Mouse (Mus musculus): ENCODE results near the gene Cacna1g.

Gene Cacna1g

DNA sequence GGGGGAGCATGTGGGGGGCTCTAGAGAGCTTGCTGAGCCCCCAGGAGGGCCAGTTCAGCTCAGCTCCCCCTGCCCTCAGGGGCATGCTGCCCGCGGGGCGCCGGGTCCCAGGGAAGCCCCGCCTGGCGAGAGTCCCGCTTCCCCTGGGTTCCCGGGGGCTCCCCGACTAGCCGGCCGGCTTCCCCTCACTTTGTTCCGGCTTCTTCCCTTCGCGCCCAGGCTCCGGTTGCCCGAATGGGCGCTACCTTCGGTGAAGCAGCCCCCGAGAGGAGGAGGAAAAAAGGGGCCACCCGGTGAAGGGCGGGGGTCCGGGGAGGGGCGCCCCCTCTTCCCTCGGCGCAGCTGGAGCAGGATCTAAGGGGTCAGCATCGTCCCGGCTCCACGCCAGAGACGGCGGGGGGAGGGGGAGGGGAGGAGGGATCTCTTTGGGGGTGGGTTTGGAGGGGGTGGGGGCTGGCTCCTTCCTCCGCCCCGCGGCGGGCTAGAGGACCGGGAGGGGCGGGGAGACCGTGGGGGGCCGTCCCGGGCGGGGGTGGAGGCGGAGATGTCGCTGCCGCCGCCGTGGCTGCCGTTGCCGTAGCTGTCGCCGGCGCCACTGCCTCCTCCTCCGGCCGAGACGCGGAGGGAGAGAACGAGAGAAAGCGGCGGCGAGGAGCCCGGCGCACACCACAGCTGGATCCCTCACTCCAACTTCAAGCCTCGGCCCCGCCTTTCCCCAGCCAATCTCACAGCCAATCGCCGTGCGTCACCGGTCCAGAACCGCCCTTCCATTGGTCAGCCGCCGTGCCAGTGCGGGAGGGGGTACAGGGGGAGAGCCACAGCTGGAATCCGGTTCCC lies at the start of gene Cacna1g:
TSS of gene Cacna1g (minus strand) at position 492 of the 837 bp plus-strand sequence.
- DNase-seq (ENCODE audit: inconsistent ontology term): peak; percentile 77

GRCm38 (mm10) chr11:94521219-94521843 lies 47.3 kb upstream of the Cacna1g start, which contains the start of gene Mycbpap:
TSS of gene Mycbpap (minus strand) at chr11:94521742.
- DNase-seq (ENCODE audit: inconsistent ontology term): peak; percentile 71

GRCm38 (mm10) chr11:94513452-94513851 lies 39.5 kb upstream of the Cacna1g start:
- no peak for DNase-seq (ENCODE audit: inconsistent ontology term)

- no peak for DNase-seq (ENCODE audit: inconsistent ontology term)
Observed at GRCm38 (mm10) chr11:94508976-94509375, 35.0 kb upstream of the Cacna1g start.

DNA sequence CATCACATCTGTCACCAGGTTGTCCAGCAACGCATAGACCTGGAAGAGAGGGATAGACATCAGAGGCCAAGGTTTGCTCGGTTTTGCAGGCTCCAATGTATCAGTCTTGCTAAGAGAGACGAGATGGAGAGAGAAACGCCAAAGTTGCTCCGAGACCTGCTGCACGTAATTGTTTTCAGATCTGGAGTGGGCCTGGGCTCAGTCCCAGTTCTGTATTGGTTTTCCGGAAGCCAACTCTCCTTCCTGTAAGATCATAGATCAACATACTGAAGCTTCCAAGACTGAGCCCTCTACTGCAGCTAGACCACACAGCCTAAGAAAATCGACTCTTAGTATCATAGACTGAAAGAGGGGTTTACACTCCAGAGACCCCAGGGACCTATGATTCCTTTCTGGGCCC lies 27.5 kb upstream of the Cacna1g start:
- DNase-seq (ENCODE audit: inconsistent ontology term): no peak

DNA sequence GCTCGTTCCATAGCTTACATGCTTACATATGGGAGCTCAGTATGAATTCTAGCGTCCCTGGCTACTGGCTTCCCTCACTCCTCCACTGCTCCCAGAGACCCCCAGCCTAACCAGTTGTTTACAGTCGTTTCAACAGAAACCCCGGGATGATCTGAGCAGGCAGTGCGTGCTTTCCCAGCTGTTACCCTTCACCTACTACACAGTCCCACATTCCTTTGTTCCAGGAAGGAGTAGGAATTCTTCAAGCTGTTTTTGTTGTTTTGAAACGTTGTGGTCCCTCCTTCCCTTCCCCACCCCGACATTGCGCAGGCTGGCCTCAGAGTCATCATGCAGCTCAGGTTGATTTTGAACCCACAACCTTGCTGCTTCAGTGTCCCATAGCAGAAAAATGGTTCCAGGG lies 26.4 kb upstream of the Cacna1g start:
- no peak for DNase-seq (ENCODE audit: inconsistent ontology term)

- DNase-seq (ENCODE audit: inconsistent ontology term): peak; percentile 38
Observed at GRCm38 (mm10) chr11:94499661-94500152, 25.7 kb upstream of the Cacna1g start, which contains the start of gene Epn3. TSS of gene Epn3 (minus strand) at chr11:94499974.

GRCm38 (mm10) chr11:94499035-94499434 lies 25.0 kb upstream of the Cacna1g start:
- no peak for DNase-seq (ENCODE audit: inconsistent ontology term)

- peak; percentile 55 for DNase-seq (ENCODE audit: inconsistent ontology term)
Observed at GRCm38 (mm10) chr11:94498093-94498996, 24.3 kb upstream of the Cacna1g start.

DNA sequence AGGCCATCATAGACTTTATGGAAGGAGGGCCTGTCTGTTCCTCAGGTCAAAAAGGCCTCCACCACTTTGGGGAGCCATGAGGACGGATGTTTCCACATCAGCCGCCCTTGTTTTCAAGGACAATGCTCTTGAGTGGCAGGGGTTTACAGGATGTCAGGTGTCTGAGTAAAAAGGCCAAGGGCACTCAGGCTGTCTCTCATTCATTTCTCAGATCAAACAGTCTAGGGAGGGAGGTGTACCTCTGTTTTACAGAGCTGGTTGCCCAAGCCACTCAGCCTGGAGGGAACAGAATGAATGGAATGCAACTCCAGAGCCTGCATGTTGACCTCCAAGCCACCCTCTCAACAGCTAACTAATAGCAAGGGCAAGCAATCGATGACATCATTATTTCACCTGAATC lies 21.4 kb upstream of the Cacna1g start:
- DNase-seq (ENCODE audit: inconsistent ontology term): no peak

DNA sequence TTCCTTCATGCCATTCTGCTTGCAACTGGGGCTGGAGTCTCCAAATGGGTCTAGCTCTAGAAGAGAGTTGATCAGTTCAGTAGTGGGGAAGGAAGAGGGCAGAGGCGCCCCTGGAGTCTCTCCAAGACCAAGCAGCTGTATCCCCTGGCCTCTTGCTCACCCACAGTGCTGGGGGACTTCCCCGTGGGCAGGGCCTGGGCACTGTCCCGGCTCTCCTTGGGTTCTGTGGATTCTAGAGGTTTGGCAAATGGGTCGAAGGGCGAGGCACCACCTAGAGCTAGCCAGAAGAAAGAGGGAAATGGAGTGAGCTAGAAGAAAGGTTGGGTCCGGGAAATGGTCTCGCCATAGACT lies 17.7 kb upstream of the Cacna1g start:
- DNase-seq (ENCODE audit: inconsistent ontology term): no peak

DNA sequence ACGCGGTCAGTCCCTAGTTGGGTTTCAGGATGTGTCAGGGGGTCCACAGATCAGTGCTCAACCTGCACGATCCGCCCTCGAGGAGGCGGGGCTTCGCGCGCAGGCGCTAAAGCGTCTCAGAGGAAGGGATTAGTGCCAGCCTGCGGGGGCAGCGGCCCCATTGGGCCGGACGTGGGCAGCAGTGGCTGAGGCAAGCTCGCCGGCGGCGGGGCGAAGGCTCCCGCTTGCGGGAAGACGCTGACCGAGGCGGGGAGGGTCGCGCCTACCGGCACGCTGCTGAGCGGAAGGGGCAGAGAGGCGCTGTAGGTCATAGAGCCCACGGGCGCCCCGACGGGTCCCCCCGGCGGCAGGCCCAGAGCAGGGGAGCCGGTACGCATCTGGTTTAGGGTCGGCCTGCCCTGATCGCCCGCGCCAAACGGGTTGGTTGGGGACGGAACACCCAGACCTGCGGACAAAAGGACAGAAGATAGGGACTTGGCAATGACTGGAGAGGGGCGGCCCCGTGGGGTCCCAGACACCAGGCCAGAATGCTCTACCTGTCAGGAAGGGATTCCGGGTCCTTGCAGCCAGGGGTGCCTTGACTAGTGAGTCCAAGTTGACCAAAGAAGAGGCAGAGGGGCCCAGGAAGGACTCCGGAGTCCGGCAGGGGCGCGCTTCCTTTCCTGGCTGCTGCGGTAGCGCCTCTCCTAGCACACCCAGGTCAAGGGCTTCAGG lies 17.2 kb upstream of the Cacna1g start:
- DNase-seq (ENCODE audit: inconsistent ontology term): peak; percentile 75

GRCm38 (mm10) chr11:94489745-94490144 lies 15.7 kb upstream of the Cacna1g start:
- DNase-seq (ENCODE audit: inconsistent ontology term): no peak

DNA sequence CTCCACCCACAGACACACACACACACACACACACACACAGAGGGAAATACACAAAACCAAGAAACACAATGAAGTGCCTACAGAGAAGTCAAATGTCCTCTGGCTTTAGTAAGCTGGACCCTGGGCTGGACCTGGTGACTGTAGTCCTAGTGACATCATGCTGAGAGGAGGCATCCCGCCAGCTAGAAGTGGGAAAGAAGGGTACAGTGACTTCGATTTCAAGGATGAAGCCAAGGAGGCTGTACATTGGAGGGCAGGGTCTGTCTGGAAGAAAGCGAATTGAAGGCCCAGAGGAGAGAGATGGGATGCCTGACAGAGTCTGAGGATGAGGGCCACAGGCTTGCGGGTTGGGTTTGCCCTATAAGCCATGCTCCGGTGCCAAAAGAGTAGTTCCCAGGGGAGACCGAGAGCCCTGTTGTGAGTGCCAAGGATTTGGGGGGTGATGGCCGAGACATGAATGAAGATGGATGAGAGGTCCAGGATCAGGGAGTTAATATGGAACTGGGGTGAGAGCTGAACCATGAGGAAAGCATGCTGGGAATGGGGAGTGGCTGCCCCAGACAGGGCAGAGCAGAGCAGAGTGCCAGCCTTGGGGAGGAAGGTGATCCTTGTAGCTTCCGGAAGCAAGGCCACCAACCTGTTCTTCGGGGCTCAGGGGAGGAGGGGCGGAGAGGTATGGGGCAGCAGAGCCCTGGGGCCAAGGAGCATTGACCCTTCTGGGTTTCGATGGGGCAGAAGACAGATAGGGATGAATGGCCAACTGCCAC lies 15.0 kb upstream of the Cacna1g start:
- no peak for DNase-seq (ENCODE audit: inconsistent ontology term)

- peak; percentile 79 for DNase-seq (ENCODE audit: inconsistent ontology term)
Observed at GRCm38 (mm10) chr11:94486001-94486400, 12.0 kb upstream of the Cacna1g start, which contains the start of gene Spata20. TSS of gene Spata20 (minus strand) at chr11:94486179.

GRCm38 (mm10) chr11:94485223-94485622 lies 11.2 kb upstream of the Cacna1g start:
- no peak for DNase-seq (ENCODE audit: inconsistent ontology term)

DNA sequence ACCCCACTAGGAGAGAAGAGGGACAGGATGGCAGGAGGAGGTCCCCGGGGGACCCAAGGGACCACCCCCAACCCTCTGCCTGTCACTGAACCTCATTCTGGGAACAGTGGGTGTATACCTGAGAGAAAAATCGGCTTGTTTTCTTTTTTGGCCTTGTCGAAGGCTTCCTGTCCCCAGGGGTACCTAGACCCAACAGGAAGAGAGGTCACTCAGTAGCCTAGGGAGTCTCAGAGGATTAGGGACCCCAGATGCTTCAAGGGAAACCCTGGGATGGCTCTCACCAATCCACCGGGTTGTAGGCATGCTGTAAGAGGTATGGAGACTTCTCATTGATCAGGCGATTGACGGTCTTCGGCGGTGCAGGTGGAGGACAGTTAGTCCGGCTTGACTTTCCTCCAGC lies 10.6 kb upstream of the Cacna1g start:
- DNase-seq (ENCODE audit: inconsistent ontology term): no peak

GRCm38 (mm10) chr11:94483921-94484320 lies 9.9 kb upstream of the Cacna1g start:
- DNase-seq (ENCODE audit: inconsistent ontology term): no peak

- DNase-seq (ENCODE audit: inconsistent ontology term): no peak
Observed at GRCm38 (mm10) chr11:94483436-94483835, 9.4 kb upstream of the Cacna1g start.

DNA sequence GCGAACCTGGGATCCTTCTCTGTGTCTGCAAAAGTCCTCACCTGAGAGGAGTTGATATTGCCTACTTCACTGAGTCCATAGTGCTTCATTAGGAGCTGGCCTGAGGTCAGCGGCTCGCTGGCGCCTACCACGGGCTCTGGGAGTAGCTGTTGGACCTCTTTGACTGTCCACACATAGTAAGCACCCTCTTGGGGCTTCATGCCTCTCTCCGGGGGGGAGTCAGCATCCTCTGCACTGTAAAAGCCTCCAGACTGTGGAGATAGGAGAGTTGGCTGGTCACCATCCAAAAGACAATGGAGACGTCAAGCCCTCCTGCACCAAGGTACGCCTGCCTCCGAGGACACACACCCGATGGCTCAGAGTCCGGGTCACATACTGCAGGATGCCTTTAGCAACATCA lies 8.7 kb upstream of the Cacna1g start:
- DNase-seq (ENCODE audit: inconsistent ontology term): no peak

All from Muller cell, postnatal 12 days (primary cell).